Mouse (Mus musculus) embryo, embryonic 9.5 days (tissue): ENCODE measurements around the gene Tex21.
A peak's percentile ranks its signal among the peaks of the same experiment; 100 is the strongest.

ENCODE experiments used
- DNase-seq: peaks from one replicate; pipeline ENCODE4 v3.0.0-alpha.2; 2017; ENCODE audit errors: extremely low spot score

Tex21 gene

DNA sequence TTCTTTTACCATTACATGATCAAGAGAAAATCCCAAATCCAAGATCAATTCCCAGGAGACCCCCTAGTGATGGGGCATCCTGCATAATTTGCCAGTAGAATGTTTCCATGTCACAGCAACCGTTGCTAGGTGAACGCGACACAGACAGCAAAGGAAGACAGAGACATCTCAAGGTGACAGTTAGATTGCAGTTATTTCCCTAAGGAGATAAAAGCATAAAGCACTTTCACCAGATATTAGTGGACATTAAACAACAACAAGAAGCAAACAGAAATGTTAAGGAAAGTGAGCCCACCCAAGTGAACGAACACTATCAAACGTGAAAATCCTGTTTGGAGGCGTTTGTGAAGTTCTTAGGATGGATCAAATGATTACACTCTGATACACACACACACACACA is at the start of gene Tex21:
Gene Tex21 (minus strand): TSS at position 101 of the 400 bp plus-strand sequence.
- DNase-seq, result no peak

DNA sequence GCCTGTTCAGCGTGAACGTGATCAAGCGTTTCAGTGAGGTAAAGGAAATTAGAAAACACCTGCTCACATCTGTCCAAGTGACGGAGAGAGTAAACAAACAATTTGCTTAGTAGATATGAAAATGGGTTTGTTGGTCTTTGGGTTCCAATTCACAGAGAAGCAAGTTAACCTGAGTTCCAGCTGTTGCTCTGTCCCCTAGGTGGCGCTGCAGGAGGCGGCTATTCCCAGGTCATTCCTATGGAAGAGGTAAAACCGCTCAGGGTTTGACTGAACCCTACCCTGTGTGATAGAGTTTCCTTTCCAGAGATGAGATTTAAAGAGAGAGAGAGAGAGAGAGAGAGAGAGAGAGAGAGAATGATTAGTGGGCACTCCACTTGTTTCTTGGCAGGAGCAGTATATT is 46.6 kb upstream of the Tex21 start:
- DNase-seq, result peak; percentile 48

DNA sequence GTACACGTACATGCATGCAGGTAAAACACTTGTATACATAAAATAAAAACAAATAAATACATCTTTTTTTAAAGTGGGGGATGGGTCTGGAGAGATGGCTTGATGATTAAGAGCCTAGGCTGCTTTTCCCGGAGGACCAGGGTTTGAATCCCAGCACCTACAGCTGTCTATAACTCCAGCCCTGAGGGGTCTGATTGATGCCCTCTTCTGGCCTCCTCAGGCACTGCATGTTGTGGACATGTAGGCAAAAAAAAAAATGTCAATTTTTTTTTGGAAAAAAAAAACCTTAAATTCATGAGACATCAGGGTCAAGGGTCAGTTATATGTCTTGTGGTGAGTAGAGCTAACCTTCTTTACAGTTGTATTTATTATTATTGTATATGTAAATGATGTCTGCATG is 43.7 kb upstream of the Tex21 start:
- DNase-seq, result no peak

DNA sequence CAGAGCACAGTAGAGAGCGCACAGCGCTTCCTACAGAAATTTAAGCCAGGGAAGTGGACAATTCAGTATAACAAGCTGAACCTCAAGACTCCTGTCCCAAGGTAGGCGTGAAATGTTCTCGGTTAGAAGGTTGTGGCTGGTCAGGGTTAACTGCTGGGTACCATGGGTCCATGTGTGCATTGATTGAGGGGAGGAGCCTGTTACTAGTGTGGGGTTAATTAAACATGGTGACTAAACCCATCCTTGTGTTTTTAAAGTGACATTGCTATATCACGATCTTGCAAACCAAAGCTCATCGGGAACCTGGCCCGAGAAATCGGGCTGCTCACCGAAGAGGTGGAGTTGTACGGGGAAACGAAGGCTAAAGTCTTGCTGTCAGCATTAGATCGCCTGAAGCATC is 42.9 kb upstream of the Tex21 start:
- no peak for DNase-seq

DNA sequence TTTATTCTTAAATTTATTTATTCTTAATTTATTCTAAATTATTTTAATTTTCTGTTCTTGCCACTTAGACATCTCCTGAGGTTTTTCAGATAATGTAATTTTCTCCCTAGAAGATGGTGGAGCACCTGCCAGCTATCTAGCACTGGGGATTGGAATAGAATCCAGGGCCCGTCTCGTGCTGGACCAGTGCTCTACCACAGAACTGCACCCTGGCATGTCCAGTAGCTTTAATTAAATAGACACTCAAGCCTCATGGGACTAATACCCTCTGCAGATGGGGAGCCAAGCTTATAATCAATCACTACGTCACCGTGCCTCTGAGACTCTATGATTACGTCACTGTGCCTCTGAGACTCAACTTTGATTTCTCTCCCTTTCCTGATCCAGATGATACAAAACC is 41.9 kb upstream of the Tex21 start:
- DNase-seq, result no peak

DNA sequence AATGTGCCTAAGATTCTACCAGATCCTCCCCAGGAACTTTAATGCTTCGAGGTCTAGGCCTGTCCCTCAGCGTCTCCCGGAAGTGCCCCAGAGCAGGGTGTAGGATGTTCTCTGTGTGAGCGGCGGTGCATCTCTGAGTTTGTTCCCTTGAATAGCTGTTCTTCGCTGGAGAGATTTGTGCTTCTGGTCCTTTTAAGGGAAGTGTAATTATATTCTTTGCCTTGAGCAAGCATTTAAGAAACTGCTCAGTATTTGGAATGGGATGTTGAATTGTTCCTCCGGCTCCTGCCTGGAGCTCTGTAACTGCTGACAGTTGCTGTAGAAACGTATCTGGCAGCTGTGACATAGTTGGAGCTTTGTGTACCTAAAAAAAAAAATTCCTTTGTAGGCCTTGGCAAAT is 41.4 kb upstream of the Tex21 start:
- no peak for DNase-seq

DNA sequence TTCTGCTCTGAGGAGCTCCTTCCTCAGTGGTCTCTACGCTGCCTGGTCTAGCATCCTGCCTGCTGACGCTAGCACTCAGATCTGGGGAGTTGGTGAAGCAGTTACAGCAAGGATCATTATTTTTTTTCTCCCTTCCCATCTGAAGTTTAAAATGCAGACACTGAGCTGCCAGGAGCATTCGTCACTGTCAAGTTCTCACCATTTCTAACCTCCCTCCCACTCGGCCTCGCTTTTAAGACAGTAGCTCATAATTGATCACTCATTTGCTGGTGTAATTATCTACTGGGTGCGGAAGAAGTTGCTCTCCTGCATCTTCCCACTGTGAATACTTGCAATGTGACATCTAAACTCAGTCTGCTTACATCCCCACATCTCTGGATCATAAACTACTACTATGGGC is 38.9 kb upstream of the Tex21 start:
- no peak for DNase-seq

DNA sequence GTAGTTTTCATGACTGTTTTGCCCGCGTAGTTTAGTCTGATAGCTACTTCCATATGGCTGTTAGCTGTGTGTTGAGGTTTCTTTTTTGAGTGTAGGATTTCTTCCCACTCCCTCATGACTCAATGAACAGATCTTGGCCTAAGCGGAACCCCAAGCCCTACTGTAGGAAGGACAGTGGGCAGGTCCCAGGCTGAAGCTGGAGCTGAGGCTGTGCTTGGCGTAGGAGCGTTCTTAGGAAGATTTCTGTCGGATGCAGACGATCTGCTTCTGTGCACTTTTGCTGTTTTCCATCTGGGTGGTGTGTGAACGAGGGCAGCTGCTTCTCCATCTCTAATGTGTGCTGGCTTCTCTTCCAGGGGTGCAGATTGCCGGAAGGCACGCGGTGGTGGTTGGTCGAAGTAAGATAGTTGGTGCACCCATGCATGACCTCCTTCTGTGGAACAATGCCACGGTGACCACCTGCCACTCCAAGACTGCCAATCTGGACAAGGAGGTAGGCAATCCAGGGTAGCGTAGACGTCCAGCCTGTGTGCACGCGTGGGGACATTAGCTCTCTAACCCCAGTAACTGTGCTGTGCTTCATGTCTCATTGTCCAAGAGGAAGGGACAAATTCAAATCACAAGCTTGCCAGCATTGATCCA is 36.1 kb upstream of the Tex21 start:
- no peak for DNase-seq

DNA sequence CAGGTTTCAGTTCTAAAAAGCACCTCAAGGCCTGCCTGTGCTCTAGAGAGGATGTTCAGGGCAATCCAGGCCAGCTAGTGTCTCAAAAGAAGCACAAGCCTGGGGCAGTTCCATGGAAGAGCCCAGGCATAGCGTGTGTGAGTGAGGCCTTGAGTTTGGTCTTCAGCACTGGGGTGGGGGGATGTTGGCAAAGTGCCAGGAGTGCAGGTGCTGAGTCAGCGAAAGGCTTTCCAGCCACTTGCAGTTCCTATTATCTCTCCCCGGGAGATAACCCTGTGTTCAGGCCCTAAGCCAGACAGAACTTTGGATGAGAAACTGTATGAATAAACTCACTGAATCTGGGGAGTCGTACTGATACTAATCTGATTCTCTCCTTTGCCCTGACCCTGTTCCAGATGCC is 35.6 kb upstream of the Tex21 start:
- DNase-seq, result no peak

DNA sequence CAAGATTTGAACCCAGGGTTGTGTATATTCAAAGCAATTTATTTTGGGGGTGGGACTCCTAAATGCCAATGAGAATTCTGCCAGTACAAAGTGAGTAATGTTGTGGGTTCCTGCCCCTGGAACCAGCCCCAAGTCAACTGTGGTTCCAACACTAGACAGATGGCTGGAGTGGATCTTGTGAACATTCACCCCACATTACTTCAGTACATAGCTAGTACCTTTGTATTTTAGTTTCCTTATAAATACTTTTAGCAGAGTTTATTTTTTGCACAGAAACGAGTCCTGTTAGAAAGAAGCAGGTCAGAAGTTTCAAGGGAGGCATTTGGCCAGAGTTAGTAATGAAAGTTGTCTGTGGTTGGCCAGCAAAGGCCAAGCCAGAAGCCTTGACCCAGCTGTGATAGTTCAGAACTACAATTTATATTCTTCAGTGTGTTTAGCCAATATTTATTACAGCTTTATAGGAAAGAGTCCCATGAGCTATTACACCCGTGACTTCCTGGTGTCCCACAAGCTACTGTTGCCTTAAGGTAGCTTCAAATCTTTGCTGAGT is 34.6 kb upstream of the Tex21 start:
- no peak for DNase-seq

DNA sequence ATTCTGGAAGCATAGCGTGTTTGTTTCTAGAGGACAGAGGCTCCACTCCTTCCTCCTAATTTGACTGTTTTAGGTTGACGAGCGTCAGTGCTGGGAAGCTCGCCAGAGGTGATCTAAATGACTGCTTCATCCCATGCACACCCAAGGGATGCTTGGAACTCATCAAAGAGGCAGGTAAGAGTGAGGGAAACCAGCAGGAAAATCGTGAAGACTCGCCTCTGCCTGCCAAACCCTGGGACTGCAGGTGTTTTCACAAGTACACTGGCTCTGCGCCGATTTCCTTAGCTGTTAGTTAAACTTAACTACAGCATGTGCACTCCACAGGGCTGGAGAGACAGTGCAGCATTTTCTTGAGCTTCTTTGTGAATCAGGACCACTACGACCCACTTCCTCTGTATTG is 34.0 kb upstream of the Tex21 start:
- no peak for DNase-seq

DNA sequence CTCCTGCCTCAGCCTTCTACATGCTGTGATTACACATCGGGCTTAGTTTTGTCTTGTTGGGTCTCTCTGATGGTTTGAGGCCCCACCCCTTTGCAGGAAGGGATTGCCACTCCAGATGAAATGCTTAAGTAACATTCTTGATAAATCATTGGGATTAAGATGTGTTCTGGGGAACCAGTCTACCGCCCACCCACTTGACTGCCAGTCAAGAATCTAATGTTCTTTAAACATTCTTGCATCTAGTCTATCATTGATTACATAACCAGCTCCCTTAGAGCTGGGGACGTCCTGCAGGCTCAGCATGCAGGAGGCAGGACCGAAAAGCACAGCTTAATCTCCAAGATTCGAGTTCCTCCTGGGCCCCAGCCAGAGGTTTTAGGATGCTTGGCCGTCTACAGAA is 31.7 kb upstream of the Tex21 start:
- DNase-seq, result no peak

DNA sequence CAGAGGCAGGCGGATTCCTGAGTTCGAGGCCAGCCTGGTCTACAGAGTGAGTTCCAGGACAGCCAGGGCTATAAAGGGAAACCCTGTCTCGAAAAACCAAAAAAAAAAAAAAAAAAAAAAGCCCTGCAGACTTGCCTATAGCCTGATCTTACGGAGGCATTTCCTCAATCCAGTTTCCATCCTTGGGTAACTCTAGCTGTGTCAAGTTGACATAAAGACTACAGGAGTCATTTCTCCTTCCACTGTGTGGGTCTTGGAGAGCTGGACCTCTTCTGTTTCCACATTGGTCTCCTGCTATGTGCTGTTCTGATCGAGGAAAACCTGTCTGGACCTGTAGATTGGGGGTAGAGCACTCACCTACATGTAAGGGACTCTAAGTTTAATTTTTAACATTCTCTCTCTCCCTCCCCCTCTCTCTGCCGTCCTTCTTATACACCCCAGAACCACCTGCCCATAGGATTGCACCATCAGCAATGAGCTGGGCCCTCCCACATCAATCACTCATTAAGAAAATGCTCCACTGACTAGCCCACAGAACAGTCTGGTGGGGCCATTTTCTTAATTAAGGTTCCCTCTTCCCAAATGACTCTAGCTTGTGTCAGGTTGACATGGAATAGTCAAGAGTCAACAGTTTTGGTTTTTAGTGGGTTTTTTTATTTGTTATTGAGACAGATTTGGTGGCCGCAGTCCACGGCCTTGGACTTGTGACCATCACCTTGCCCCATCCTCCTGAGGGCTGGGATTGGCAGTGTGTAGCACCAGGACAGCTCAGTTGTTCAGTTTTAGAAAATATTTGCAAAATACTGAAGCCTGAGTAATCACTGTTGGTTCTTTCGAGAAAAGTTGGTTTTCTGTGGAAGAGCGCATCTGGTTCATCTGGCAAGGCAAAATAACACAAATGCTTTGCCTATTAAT is 26.3 kb upstream of the Tex21 start:
- no peak for DNase-seq

DNA sequence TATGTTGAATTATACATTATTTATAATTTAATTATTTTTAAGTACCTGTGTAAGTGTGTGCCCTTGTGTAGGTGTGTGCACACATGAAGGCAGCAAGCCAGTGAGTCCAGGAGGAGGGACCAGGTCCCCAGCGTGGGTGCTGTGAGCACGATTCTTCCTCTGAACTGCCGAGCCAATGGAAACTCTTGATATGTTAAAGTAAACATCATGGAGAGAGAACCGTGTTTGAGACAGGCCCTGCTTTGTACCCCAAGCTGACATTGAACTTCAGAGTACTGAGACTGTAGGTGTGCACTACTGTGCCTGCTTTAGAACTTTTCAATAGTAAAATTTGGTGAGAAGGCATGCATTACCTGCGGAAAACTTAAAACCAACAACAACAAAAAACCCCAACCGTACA is 25.0 kb upstream of the Tex21 start:
- DNase-seq, result no peak

DNA sequence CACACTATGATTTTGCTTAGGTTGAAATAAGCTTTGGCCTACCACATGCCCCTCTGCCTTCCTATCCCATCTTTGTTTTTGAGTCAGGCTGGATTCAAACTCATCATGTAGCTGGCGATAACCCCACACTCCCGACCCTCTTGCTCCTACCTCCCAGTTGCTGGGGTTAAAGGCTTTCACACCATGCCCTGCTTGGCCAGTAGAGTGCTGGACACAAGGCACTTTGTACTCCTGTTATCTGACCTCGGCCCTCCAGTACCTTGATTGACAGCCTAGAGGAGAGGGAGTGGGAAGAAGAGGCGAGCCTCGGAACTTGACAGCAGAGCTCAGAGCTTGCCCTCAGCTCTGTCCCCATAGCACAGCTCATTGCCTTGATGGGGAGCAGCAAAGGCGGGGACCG is 22.6 kb upstream of the Tex21 start:
- no peak for DNase-seq

DNA sequence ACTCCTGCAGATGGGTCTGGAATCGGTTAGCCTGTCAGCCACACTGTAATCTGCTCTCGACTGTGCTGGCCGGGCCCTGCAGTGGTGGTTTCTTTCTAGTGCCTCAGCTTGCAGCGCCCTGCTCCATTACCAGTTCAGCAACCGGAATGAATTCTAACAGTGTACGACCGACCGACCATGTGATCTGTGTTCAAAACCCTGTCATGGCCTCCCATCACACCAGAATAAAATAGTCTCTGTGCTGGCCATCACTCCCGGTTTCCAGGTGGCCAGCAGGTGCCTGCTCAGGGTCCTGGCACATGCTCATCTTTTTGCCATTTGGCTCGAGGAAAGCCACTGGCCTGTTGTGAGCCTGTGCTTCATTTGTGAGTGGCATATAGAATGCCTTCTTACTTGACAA is 22.1 kb upstream of the Tex21 start:
- DNase-seq, result no peak

DNA sequence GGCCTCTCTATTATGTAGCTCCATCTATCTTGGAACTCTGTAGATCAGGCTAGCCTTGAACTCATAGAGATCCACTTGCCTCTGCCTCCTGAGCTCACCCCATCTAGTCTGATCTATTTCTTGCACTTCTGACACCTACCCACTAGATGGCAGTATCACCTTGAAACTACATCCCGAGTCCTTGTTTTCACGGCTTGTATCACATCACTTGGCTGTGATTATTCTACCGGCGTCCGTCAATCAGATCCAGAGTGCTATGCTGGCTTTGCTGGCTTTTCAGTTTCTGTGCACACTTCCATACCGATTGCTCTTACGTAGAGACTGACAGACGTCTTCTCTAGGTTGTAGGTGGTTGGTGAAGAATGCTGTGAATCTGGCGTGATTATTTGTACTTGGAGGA is 20.3 kb upstream of the Tex21 start:
- DNase-seq, result peak; percentile 38

DNA sequence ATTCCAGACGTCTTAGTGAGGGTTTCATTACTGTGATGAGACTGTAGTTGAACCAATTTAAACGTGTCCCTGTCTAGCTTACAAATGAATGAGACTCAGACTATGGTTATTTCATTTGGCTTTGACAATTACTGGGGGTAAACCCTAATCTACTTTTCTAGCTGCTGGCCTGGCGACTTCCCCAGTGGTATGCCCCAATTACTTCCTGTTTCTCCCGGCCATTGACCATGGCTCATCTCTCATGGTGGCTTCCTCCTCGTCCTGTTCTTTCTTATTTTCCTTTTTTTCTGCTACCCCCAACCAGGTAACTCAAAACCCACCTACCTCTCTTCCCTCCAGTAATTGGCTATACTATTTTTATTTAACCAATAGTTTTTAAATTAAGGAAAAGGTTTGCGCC is 18.5 kb upstream of the Tex21 start:
- no peak for DNase-seq

DNA sequence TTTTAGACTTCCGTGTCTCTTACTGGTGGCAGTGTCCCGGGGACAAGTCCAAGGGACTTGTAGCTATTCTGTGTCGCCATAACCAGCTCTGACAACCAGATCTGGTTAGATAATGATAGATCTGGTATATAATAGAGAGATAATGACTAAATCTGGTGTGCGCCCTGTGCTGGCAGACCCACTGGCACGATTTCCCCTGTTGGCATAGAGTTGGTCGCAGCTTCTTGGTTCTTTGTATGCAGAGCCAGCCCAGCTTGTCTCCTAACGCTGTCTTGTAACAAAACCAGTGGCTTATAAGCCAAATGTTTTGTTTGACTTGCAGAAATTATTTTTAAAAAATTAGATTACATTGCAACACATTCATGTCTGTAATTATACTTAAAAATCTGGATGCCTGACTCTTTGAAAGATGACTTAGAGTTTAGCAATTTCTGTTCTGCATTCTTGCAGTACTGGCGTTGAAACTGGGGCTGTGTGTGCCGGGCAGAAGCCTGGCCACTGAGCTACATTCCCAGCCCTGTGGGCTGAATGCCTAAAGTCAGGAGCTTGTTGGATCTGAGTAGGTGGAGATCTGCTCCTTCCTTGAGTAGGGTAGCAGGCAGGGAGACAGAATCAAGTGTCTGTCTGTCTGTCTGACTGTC is 17.9 kb upstream of the Tex21 start:
- DNase-seq, result no peak

DNA sequence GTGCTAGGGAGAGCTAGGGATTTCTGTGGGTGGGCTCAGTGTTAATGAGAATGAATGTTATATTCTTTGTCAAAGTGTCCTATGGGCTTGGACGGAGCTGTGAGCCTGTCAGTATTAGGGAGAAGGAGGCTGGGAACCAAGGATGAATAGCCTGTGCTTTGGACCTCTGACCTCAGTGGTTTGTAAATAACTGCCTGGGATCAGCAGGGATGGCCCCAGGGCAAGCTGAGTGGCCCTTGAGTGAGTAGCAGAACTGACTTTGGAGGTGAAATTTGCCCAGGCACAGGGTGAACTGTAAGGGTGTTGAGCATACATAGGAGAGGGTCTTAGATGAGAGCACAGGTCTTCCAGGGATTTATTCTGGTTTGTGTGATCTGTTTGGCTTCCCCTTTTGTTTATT is 17.3 kb upstream of the Tex21 start:
- DNase-seq, result no peak

DNA sequence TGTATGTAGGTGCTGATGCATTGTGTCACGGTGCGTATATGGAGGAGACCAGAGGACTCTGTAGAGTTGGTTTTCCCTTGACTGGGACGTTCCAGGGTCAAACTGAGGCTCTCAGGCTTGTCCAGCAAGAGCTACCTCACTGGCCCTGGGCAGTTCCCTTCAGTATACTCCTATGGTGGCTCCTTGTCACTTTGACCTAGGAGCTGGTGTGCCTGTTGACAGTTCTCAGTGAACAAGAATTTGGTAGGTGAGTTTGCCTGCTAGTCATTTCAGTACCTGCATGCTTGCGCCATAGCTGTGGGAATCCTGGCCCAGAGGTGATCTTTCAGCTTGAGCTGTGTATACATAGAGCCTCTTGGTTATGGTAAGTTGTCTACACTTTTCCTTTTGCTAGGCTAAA is 16.4 kb upstream of the Tex21 start:
- no peak for DNase-seq

DNA sequence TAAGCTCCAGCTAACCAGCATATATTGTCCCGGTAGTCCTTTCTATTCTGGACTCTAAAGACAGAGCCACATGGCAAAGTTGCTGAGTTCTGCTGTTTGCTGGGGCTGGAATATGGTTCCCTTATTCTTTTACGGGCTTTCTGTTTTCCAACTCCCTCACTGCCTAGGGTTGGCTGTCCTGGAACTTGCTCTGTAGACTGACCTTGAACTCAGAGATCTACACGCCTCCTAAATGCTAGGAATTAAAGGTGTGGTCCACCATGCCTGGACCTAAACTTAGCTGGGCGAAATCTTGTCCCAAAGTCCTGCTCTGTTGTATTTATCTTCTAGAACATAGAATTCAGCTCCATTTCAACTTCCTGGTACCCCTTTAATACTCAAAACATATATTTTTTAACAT is 15.0 kb upstream of the Tex21 start:
- no peak for DNase-seq

DNA sequence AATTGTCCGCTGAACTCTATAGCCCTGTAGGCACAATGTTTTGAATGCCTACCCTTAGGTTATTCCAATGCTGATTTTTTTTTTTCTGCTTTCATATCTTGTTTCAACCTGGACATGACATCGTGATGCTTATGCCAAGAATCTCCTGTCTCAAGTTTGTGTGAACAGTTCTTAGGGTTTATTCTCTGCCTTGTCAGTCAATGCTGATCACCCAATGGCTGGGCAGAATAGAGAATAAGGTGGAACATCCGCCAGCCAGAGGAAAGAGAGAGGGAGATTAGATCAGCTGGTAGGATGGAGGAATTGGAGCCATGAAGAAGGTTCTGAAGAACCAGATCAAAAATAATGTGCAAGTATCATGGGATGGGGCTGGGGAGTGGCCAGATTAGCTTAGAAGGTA is 14.1 kb upstream of the Tex21 start:
- no peak for DNase-seq
